Mouse (Mus musculus) stomach, embryonic 16.5 days (tissue): Measurements from ENCODE around the gene Baz2b. TPM values are rescaled to one million over a fixed set of nuclear protein-coding genes. Genes with fewer than 3 reads are reported as not detected.
A peak's percentile ranks its signal among the peaks of the same experiment; 100 is the strongest.
"Not testable (repeated sequence)": the region's sequence is repeated elsewhere in the genome, so short reads cannot be mapped to it uniquely, and the experiment has no call there.

Source experiments
- ATAC-seq: fragments of 200-750 bp; cut with Nextera tagmentation; 2 replicates; pipeline ENCODE4 v1.8.0; 2017; ENCODE audit warnings: moderate number of reproducible peaks, moderate TSS enrichment; ENCODE audit not compliant: insufficient read depth, low FRiP score
- H3K27ac ChIP-seq: fragments of 300-500 bp; sonication (generic); 2 replicates; pipeline ENCODE4 v1.5.1; 2014; ENCODE audit warnings: low read length
- H3K27me3 ChIP-seq: fragments of 300-500 bp; sonication (generic); 2 replicates; pipeline ENCODE4 v1.6.1; 2014; ENCODE audit warnings: low read length, control low read depth, mixed read lengths; ENCODE audit not compliant: control insufficient read depth, insufficient read depth
- H3K36me3 ChIP-seq: fragments of 300-500 bp; sonication (generic); 2 replicates; pipeline ENCODE4 v1.6.1; 2014; ENCODE audit warnings: low read length; ENCODE audit not compliant: control insufficient read depth, insufficient read depth
- H3K4me1 ChIP-seq: fragments of 300-500 bp; sonication (generic); 2 replicates; pipeline ENCODE4 v1.6.1; 2014; ENCODE audit warnings: low read length, control low read depth, mixed read lengths; ENCODE audit not compliant: control insufficient read depth, insufficient read depth
- H3K4me2 ChIP-seq: fragments of 300-500 bp; sonication (generic); 2 replicates; pipeline ENCODE4 v1.6.1; 2014; ENCODE audit warnings: low read depth, low read length, mixed read lengths
- H3K4me3 ChIP-seq: fragments of 300-500 bp; sonication (generic); replicated peaks from 2 replicates; pipeline ENCODE4 v1.5.1; 2014; ENCODE audit warnings: mild to moderate bottlenecking, low read length
- H3K9ac ChIP-seq: fragments of 300-500 bp; sonication (generic); 2 replicates; pipeline ENCODE4 v1.6.1; 2014; ENCODE audit warnings: low read length
- H3K9me3 ChIP-seq: fragments of 300-500 bp; sonication (generic); replicated peaks from 2 replicates; pipeline ENCODE4 v1.6.1; 2016; ENCODE audit warnings: low read length, control low read depth; ENCODE audit not compliant: control insufficient read depth
- WGBS: fragments of 180-500 bp; shearing (Covaris S2); extraction: QIAGEN DNeasy Blood & Tissue Kit; methylation state at CpG from one replicate; pipeline ENCODE4 v1.1.7; 2014; 5-methylcytosine and 5-hydroxymethylcytosine counted together
- polyA plus RNA-seq: library from polyadenylated mRNA; unstranded; fragments of >200 nt; fragmentation: Nextera tagmentation; extraction: Ambion mirVana; gene quantifications from 2 replicates; pipeline ENCODE4 v1.2.1, GENCODE M21; 2015

Gene Baz2b
- polyA plus RNA-seq, 1 experiment from 2014 or later = 49.2 TPM

DNA sequence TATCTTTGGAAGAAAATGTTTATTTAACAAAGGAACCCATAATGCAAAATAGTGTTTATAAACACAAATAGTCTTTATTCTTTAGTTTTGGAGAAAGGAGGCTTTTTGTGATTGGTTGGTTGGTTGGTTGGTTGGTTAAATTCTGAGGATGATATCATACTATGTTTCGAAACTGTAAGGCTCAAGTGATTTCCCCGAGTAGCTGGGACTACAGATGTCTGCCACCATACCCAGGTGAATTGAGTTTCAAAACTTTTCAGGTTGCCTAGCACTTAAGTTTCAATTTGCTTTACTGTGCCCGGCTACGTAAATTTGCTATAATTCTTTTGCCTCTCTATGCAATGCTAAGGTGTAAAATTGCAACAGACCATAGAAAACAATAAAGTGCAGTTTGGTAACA lies 127.4 kb downstream of the Baz2b start:
- Histone ChIP-seq H3K27me3 (no peaks in the 10 kb centered on the region), H3K36me3 (no peaks in the 10 kb centered on the region), H3K4me3 (no peak overlapping the region), H3K4me1 (peaks cover 3% of the 10 kb centered on the region), H3K9me3 (no peaks in the 10 kb centered on the region), H3K27ac (no peak overlapping the region), H3K4me2 (no peak overlapping the region), H3K9ac (no peak overlapping the region)
- no peak for ATAC-seq
- 90% methylated on average over 4 of the region's 4 CpGs for WGBS

DNA sequence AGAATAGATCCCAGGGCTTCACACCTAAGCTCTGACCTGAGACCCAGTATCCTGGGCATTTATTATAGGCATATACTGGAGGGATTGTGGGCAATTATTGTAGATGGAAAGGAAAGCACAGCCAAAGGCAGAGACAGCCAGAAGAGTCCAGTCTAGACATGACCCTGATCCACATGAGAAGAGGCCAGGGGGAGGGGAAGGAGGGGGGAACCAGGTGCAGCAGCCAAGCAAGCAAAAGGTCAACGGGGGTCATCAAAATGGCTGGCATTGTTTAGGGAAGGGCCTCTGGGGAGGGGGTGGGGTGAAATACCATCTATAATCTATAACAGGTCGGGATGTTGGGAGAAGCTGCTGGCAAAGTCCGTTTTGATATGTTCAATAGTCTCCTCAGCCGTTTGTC lies 128.8 kb downstream of the Baz2b start:
- Histone ChIP-seq H3K36me3 (no peaks in the 10 kb centered on the region), H3K4me1 (peaks cover 7% of the 10 kb centered on the region), H3K27ac (no peak overlapping the region), H3K9me3 (no peaks in the 10 kb centered on the region), H3K9ac (no peak overlapping the region), H3K4me3 (no peak overlapping the region), H3K4me2 (no peak overlapping the region), H3K27me3 (no peaks in the 10 kb centered on the region)
- 31% methylated on average over 4 of the region's 4 CpGs for WGBS
- 0 out of 2 replicates have a peak, but pooled peaks have one; percentile 44 for ATAC-seq

DNA sequence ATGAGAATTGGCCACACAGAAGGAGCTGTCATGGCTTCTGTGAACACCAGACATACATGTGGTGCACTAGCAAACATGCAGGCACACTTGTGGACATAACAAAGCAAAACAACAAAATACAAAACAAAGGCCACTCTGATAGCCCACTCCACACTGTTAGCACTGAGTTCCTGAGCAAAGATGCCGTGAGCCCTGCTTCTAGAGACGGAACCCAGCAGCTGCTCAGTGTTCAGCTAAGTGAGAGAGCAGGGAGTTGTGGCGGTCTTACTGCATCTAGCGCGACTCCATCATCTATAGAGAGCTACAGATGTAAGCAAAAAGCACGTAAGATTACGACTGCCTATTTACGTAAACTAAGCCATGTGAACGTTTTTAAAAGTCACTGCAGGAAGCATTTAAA lies 132.0 kb downstream of the Baz2b start:
- no peak overlapping the region for H3K4me3 ChIP-seq
- H3K27ac ChIP-seq = no peak overlapping the region
- H3K4me1 ChIP-seq = 0 out of 2 replicates have a peak, but pooled peaks cover 4% of the 10 kb centered on the region
- no peaks in the 10 kb centered on the region for H3K9me3 ChIP-seq
- no peak for ATAC-seq
- H3K4me2 ChIP-seq = no peak overlapping the region
- WGBS = 56% methylated on average over 9 of the region's 9 CpGs
- no peak overlapping the region for H3K9ac ChIP-seq
- no peaks in the 10 kb centered on the region for H3K27me3 ChIP-seq
- H3K36me3 ChIP-seq = no peaks in the 10 kb centered on the region

DNA sequence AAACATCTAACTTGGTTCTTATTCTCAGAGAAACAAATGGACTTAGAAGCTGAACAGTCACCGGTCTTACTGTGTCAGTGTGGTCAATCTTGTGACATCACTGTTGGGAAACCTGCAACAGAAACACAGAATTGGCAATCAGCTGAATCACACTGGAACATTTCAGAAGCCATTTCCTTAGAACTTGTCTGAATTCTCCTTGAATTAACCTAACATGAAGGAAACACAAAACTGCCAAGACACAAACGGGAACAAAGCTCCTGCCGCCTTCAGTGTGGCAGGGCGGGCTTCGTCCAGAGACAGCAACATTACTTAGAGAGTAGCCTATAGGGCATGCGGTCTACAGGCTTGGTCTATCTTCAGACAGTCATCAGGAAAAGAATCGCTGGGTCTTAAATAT lies 132.8 kb downstream of the Baz2b start:
- Histone ChIP-seq H3K9me3 (no peaks in the 10 kb centered on the region), H3K4me2 (no peak overlapping the region), H3K4me1 (0 out of 2 replicates have a peak, but pooled peaks cover 4% of the 10 kb centered on the region), H3K27me3 (no peaks in the 10 kb centered on the region), H3K9ac (no peak overlapping the region), H3K27ac (peak overlapping the region; percentile 27; the same call in 1 of the 2 replicates), H3K4me3 (no peak overlapping the region), H3K36me3 (no peaks in the 10 kb centered on the region)
- 63% methylated on average over 7 of the region's 7 CpGs for WGBS
- no peak for ATAC-seq

DNA sequence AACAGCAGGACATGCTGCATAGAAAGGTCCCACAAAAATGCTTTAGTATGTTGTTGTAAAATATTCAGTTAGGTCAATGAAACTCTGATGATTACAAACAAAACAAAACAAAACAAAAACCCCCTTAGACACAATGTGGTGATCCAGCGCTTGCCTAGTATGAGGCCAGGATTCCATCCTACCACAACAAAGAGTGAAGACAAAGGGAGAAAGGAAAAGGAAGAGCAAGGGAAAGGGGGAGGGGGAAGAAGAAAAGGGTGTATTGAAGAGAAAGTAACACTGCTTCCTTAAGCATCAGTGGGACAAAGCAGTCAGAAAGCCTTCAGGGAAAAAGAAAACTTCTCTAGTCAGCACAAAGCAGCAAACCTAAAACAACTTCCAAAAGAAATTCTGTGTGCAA lies 133.6 kb downstream of the Baz2b start:
- H3K27ac ChIP-seq = no peak overlapping the region; the same call in 1 of the 2 replicates
- no peaks in the 10 kb centered on the region for H3K27me3 ChIP-seq
- H3K9ac ChIP-seq = no peak overlapping the region
- 0 out of 2 replicates have a peak, but pooled peaks cover 4% of the 10 kb centered on the region for H3K4me1 ChIP-seq
- no peak for ATAC-seq
- no peak overlapping the region for H3K4me3 ChIP-seq
- no peaks in the 10 kb centered on the region for H3K36me3 ChIP-seq
- WGBS = 70% methylated on average over 1 of the region's 1 CpGs
- H3K9me3 ChIP-seq = no peaks in the 10 kb centered on the region
- H3K4me2 ChIP-seq = no peak overlapping the region

DNA sequence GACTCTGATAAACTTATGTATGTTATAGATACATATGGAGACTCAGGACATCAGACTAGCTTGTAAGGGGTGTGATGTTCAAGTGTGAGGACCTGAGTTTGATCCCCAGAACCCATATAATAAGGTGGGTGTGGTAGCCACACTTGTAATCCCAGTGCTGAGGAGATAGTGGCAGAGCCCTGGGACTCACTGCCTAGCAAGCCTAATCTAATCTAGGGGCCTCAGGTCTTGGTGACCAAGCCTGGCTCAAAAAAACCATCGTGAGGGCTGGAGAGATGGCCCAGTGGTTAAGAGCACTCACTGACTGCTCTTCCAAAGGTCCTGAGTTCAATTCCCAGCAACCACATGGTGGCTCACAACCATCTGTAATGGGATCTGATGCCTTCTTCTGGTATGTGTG lies 135.8 kb downstream of the Baz2b start:
- H3K4me3 ChIP-seq, H3K4me1 ChIP-seq, ATAC-seq, H3K27me3 ChIP-seq, H3K9me3 ChIP-seq, H3K36me3 ChIP-seq, H3K4me2 ChIP-seq, H3K9ac ChIP-seq, H3K27ac ChIP-seq: not testable (repeated sequence)
- WGBS = 71% methylated on average over 1 of the region's 1 CpGs

DNA sequence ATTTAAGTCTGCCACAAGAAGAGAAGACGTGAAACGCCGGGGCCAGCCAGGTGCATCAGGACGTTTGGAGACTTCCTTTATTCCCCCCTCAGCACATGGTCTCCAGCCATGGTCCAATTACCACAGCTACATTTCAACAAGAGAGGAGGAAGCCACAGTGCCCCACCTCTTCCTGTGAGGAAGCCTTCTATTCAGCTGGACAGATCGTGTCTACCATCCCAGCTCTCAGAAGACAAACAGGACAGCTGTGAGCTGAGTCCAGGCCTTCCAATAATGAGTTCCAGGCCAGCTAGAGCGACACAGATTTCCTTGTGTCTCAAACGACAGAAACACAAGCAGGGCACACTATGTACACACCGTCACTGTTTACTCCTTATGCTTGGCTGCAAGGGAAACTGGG lies 137.8 kb downstream of the Baz2b start:
- Histone ChIP-seq H3K4me3 (no peak overlapping the region), H3K27me3 (no peaks in the 10 kb centered on the region), H3K36me3 (no peaks in the 10 kb centered on the region), H3K27ac (no peak overlapping the region), H3K9ac (no peak overlapping the region), H3K9me3 (no peaks in the 10 kb centered on the region), H3K4me2 (no peak overlapping the region), H3K4me1 (0 out of 2 replicates have a peak, but pooled peaks cover 2% of the 10 kb centered on the region)
- no peak for ATAC-seq
- WGBS = 61% methylated on average over 8 of the region's 8 CpGs

DNA sequence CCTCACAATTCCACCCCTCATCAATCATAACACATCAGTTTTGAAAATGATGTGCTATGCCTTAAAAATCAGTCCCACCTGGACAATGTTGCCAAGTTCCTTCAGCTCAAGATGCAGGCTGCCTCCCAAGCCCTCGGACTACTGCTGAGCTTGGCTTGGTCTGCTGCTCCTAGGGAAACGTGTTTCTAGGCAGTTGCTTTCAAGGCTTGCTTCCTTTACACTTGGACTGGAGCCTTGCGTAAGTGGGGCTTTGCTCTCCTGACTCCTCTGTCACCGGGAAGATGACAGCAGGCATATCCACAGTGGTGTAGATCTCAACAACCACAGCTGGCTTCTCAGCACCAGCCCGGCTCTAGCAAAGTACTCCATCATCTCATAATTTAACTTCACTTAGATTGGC lies 138.7 kb downstream of the Baz2b start:
- 69% methylated on average over 5 of the region's 5 CpGs for WGBS
- Histone ChIP-seq H3K27me3 (no peaks in the 10 kb centered on the region), H3K9ac (no peak overlapping the region)

DNA sequence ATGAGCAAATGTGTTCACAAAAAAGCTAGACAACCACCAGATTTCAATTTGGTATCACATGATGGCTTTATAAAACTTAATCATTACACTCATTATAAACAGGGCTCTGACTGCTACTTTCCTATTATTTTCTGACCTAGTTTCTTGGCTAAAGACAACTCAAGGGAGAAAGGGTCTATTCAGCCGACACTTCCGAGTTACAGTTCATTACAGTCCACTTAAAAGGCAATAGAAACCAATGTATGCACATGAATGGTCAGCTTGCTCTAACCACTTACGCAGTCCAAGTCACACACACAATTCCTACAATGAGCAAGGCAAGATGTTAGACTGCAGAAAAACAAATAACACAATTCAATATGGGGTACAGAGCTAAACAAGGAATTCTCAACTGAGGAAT lies 141.2 kb downstream of the Baz2b start:
- no peaks in the 10 kb centered on the region for H3K27me3 ChIP-seq
- no peak overlapping the region for H3K9ac ChIP-seq
- no peak overlapping the region for H3K4me3 ChIP-seq
- ATAC-seq = no peak
- H3K36me3 ChIP-seq = peaks cover 8% of the 10 kb centered on the region; the same call in 1 of the 2 replicates
- WGBS = 89% methylated on average over 3 of the region's 3 CpGs
- H3K9me3 ChIP-seq = no peaks in the 10 kb centered on the region
- no peaks in the 10 kb centered on the region for H3K4me1 ChIP-seq
- no peak overlapping the region for H3K27ac ChIP-seq
- H3K4me2 ChIP-seq = no peak overlapping the region

More for the DNA sequence above, 138.7 kb downstream of the Baz2b start:
- Histone ChIP-seq H3K27ac (no peak overlapping the region), H3K4me3 (no peak overlapping the region), H3K36me3 (no peaks in the 10 kb centered on the region), H3K9me3 (no peaks in the 10 kb centered on the region), H3K4me2 (no peak overlapping the region), H3K4me1 (no peaks in the 10 kb centered on the region)
- ATAC-seq = no peak

DNA sequence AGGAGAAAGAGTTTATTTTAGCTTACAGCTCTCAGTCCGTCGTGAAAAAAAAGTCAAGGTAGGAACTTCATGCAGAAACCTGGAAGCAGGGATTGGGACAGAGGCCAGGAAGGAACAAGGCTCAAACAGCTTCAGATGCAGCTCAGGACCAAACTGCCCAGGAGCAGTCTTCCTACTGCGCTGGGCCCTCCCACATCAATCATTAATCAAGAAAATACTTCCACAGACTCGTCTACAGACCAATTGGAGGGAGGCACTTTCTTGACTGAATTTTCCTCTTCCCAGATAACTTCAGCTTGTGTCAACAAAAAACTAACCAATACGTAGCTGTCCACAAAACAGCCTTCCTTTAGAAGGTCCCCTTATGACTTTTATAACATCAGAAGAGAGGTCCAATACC lies 144.2 kb downstream of the Baz2b start:
- WGBS = 73% methylated on average over 5 of the region's 5 CpGs

More for the DNA sequence above, 144.2 kb downstream of the Baz2b start:
- Histone ChIP-seq H3K4me3 (no peak overlapping the region), H3K9ac (no peak overlapping the region), H3K4me2 (no peak overlapping the region), H3K27me3 (no peaks in the 10 kb centered on the region), H3K4me1 (no peaks in the 10 kb centered on the region), H3K27ac (no peak overlapping the region), H3K9me3 (no peaks in the 10 kb centered on the region; the same call in 1 of the 2 replicates), H3K36me3 (peaks cover 8% of the 10 kb centered on the region)
- no peak for ATAC-seq
